ENCODE assay signal across 8 mouse cellular contexts in the genomic region with DNA sequence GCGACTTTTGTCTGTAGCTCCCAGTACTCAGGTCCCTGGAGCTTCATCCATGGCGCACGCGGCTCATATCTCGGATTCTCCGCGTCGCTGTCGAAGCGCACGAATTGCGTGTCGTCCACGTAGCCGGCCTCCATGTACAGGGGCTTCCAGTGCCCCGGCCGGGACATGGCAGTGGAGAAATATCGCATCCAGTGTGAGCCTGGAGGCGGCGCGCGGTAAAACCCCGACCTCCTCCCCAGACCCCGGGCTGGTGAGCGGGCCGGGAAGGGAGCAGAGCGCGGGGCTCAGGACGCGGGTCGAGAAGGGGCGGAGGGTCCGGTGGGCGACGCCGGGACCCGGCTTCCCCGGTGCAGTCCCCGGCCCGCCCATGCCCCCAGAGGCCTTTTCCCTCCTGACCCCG. TPM values are rescaled to one million over a fixed set of nuclear protein-coding genes. Genes with fewer than 3 reads are reported as not detected.
A peak's percentile ranks its signal among the peaks of the same experiment; 100 is the strongest.
DNase-seq lines count a peak whose midpoint lies in the region; ATAC-seq and TF ChIP-seq lines count a peak whose summit lies in the region.

No protein-coding gene starts in this region.

- WGBS in kidney, postnatal 0 days = 5% methylated on average over 40 of the region's 41 CpGs
- under 1% methylated on average over 32 of the region's 41 CpGs for WGBS in midbrain, embryonic 16.5 days

- H3K4me3 ChIP-seq in kidney, postnatal 0 days (replicated peaks; ENCODE audit: low read depth, low read length) = peak overlapping the region; percentile 36
- H3K4me3 ChIP-seq in midbrain, embryonic 16.5 days (ENCODE audit: low read depth, low read length) = peak overlapping the region; percentile 35

- ATAC-seq in kidney, postnatal 0 days (replicated peaks; ENCODE audit: low FRiP score, low read depth) = no peak
- ATAC-seq in inflammation-experienced regulatory T-cells, adult 6 months = peak; percentile 19
- no peak for ATAC-seq in midbrain, embryonic 16.5 days
- no peak for ATAC-seq in erythroid progenitor cell, adult 5-6 weeks (replicated peaks; ENCODE audit: low FRiP score, poor library complexity, severe bottlenecking)

- no peaks in the 10 kb centered on the region for H3K36me3 ChIP-seq in kidney, postnatal 0 days (ENCODE audit: insufficient read depth, low read length)
- no peaks in the 10 kb centered on the region for H3K36me3 ChIP-seq in midbrain, embryonic 16.5 days (ENCODE audit: control insufficient read depth, insufficient read depth, low read length)

- H3K27me3 ChIP-seq in kidney, postnatal 0 days (ENCODE audit: insufficient read depth, low read length) = peaks cover 10% of the 10 kb centered on the region
- peaks cover 26% of the 10 kb centered on the region for H3K27me3 ChIP-seq in midbrain, embryonic 16.5 days (ENCODE audit: control insufficient read depth, insufficient read depth, low read depth, low read length)

- no peaks in the 10 kb centered on the region for H3K4me1 ChIP-seq in kidney, postnatal 0 days (replicated peaks; ENCODE audit: insufficient read depth, low read length)
- H3K4me1 ChIP-seq in midbrain, embryonic 16.5 days (ENCODE audit: control insufficient read depth, insufficient read depth, low read length) = peaks cover 4% of the 10 kb centered on the region; the same call in 1 of the 2 replicates

- H3K4me2 ChIP-seq in kidney, postnatal 0 days (ENCODE audit: low read length) = peak overlapping the region; percentile 73
- H3K4me2 ChIP-seq in midbrain, embryonic 16.5 days (ENCODE audit: low read length) = peak overlapping the region; percentile 66

- no peak for TF ChIP-seq CTCF in kidney, postnatal 0 days (IDR thresholded peaks at IDR 0.05; ENCODE audit: low read depth)

- H3K27ac ChIP-seq in kidney, postnatal 0 days = no peak overlapping the region
- H3K27ac ChIP-seq in midbrain, embryonic 16.5 days (ENCODE audit: low read length) = no peak overlapping the region

- no peak for DNase-seq in kidney, postnatal 0 days (ENCODE audit: low spot score)
- no peak for DNase-seq in kidney, postnatal 10 days
- DNase-seq in embryo, embryonic 11 days = peak; percentile 42
- no peak for DNase-seq in right cerebral cortex, postnatal 36 days (ENCODE audit: low spot score in 2 of 2)
- DNase-seq in cerebellum, postnatal 25 days = no peak

- H3K9ac ChIP-seq in kidney, postnatal 0 days (ENCODE audit: low read depth, low read length) = no peak overlapping the region
- peak overlapping the region; percentile 30; the same call in 1 of the 2 replicates for H3K9ac ChIP-seq in midbrain, embryonic 16.5 days (ENCODE audit: low read depth, low read length)

- H3K9me3 ChIP-seq in kidney, postnatal 0 days (replicated peaks; ENCODE audit: low read length) = no peaks in the 10 kb centered on the region
- no peaks in the 10 kb centered on the region for H3K9me3 ChIP-seq in midbrain, embryonic 16.5 days (replicated peaks; ENCODE audit: control insufficient read depth, low read length, poor library complexity, severe bottlenecking)

RNA-seq across cellular contexts. Expression of a gene that starts 15.8 kb away (rescaled TPM):
- not detected in 2 replicates for polyA plus RNA-seq in kidney, postnatal 0 days (2015; fragmentation: Nextera tagmentation; extraction: Ambion mirVana)
- polyA plus RNA-seq in inflammation-experienced regulatory T-cells, adult 6 months (2017; shearing (Covaris generic)) = 1 to 10 TPM in 1 of 3 experiments, under 1 TPM in 1, not detected in 1; 0.67 to 6.8 TPM
- polyA plus RNA-seq in midbrain, embryonic 16.5 days (2015; fragmentation: Nextera tagmentation; extraction: Ambion mirVana) = not detected in 2 replicates
- not detected in 2 replicates for total RNA-seq in erythroid progenitor cell, adult 5-6 weeks (2015; ENCODE audit: low replicate concordance)
- not detected in 2 replicates for total RNA-seq in erythroid progenitor cell, adult 5-6 weeks (2017; ENCODE audit: low replicate concordance)

RNA-seq across cellular contexts. Expression of a gene that starts 37.5 kb away (rescaled TPM):
- polyA plus RNA-seq in kidney, postnatal 0 days (2015; fragmentation: Nextera tagmentation; extraction: Ambion mirVana) = not detected in 2 replicates
- 1 to 10 TPM; 1.5 to 7.5 (median 4.7) TPM for polyA plus RNA-seq in inflammation-experienced regulatory T-cells, adult 6 months (2017; shearing (Covaris generic))
- not detected in 2 replicates for polyA plus RNA-seq in midbrain, embryonic 16.5 days (2015; fragmentation: Nextera tagmentation; extraction: Ambion mirVana)
- total RNA-seq in erythroid progenitor cell, adult 5-6 weeks (2015; ENCODE audit: low replicate concordance) = not detected in 2 replicates
- not detected in 2 replicates for total RNA-seq in erythroid progenitor cell, adult 5-6 weeks (2017; ENCODE audit: low replicate concordance)

RNA-seq across cellular contexts. Expression of a gene that starts 52.0 kb away (rescaled TPM):
- polyA plus RNA-seq in kidney, postnatal 0 days (2015; fragmentation: Nextera tagmentation; extraction: Ambion mirVana) = 119 and 137 TPM in 2 replicates
- polyA plus RNA-seq in inflammation-experienced regulatory T-cells, adult 6 months (2017; shearing (Covaris generic)) = 100 to 1,000 TPM; 147 to 196 (median 194) TPM
- 122 and 135 TPM in 2 replicates for polyA plus RNA-seq in midbrain, embryonic 16.5 days (2015; fragmentation: Nextera tagmentation; extraction: Ambion mirVana)
- total RNA-seq in erythroid progenitor cell, adult 5-6 weeks (2015; ENCODE audit: low replicate concordance) = 63.7 and 66.0 TPM in 2 replicates
- 11.8 TPM in 2 replicates for total RNA-seq in erythroid progenitor cell, adult 5-6 weeks (2017; ENCODE audit: low replicate concordance)
